Mouse (Mus musculus): ENCODE results near the gene Frmd4a. TPM values are rescaled to one million over a fixed set of nuclear protein-coding genes. Genes with fewer than 3 reads are reported as not detected.

Frmd4a gene
- polyA plus RNA-seq, 1 experiment from 2014 or later, result 49.1 TPM

GRCm38 (mm10) chr2:4578291-4578690, 560.8 kb downstream of the Frmd4a start:
- H3K4me1 ChIP-seq (replicated peaks), result peaks cover 24% of the 10 kb centered on the region
- WGBS, result 91% methylated on average over 5 of the region's 5 CpGs
- peaks cover 100% of the 10 kb centered on the region for H3K36me3 ChIP-seq
- H3K4me3 ChIP-seq, result no peak overlapping the region
- no peaks in the 10 kb centered on the region for H3K9me3 ChIP-seq
- DNase-seq (ENCODE audit: low spot score), result no peak
- no peaks in the 10 kb centered on the region for H3K27me3 ChIP-seq (ENCODE audit: insufficient read depth, poor library complexity, severe bottlenecking)
- no peak overlapping the region for H3K27ac ChIP-seq

GRCm38 (mm10) chr2:4579357-4580068, 562.0 kb downstream of the Frmd4a start:
- no peak for DNase-seq (ENCODE audit: low spot score)
- Histone ChIP-seq H3K36me3 (peaks cover 95% of the 10 kb centered on the region), H3K27me3 (ENCODE audit: insufficient read depth, poor library complexity, severe bottlenecking) (no peaks in the 10 kb centered on the region), H3K4me1 (replicated peaks) (peaks cover 12% of the 10 kb centered on the region), H3K9me3 (no peaks in the 10 kb centered on the region), H3K27ac (no peak overlapping the region), H3K4me3 (no peak overlapping the region)
- WGBS, result 83% methylated on average over 8 of the region's 8 CpGs

- DNase-seq (ENCODE audit: low spot score), result no peak
- H3K9me3 ChIP-seq, result no peaks in the 10 kb centered on the region
- 70% methylated on average over 6 of the region's 6 CpGs for WGBS
- 0 out of 2 replicates have a peak, but pooled peaks cover under 1% of the 10 kb centered on the region for H3K4me1 ChIP-seq (replicated peaks)
- H3K27me3 ChIP-seq (ENCODE audit: insufficient read depth, poor library complexity, severe bottlenecking), result no peaks in the 10 kb centered on the region
- no peak overlapping the region for H3K27ac ChIP-seq
- H3K36me3 ChIP-seq, result peaks cover 92% of the 10 kb centered on the region
- H3K4me3 ChIP-seq, result no peak overlapping the region
Measured at GRCm38 (mm10) chr2:4580666-4581065, 563.1 kb downstream of the Frmd4a start.

- H3K4me3 ChIP-seq, result no peak overlapping the region
- peaks cover 91% of the 10 kb centered on the region for H3K36me3 ChIP-seq
- H3K4me1 ChIP-seq (replicated peaks), result peaks cover 16% of the 10 kb centered on the region
- H3K27ac ChIP-seq, result no peak overlapping the region
- H3K9me3 ChIP-seq, result no peaks in the 10 kb centered on the region
- H3K27me3 ChIP-seq (ENCODE audit: insufficient read depth, poor library complexity, severe bottlenecking), result no peaks in the 10 kb centered on the region
- DNase-seq (ENCODE audit: low spot score), result no peak
- WGBS, result 79% methylated on average over 2 of the region's 2 CpGs
Measured at GRCm38 (mm10) chr2:4582930-4583329, 565.4 kb downstream of the Frmd4a start.

GRCm38 (mm10) chr2:4584252-4584651, 566.7 kb downstream of the Frmd4a start:
- Histone ChIP-seq H3K4me3 (no peak overlapping the region), H3K36me3 (peaks cover 91% of the 10 kb centered on the region), H3K27me3 (ENCODE audit: insufficient read depth, poor library complexity, severe bottlenecking) (no peaks in the 10 kb centered on the region), H3K9me3 (no peaks in the 10 kb centered on the region), H3K27ac (no peak overlapping the region), H3K4me1 (replicated peaks) (peaks cover 21% of the 10 kb centered on the region)
- 87% methylated on average over 5 of the region's 5 CpGs for WGBS
- no peak for DNase-seq (ENCODE audit: low spot score)

GRCm38 (mm10) chr2:4586245-4586644, 568.7 kb downstream of the Frmd4a start:
- H3K36me3 ChIP-seq, result peaks cover 91% of the 10 kb centered on the region
- H3K27ac ChIP-seq, result 0 out of 2 replicates have a peak overlapping the region, but pooled peaks have one; percentile 47
- no peaks in the 10 kb centered on the region for H3K27me3 ChIP-seq (ENCODE audit: insufficient read depth, poor library complexity, severe bottlenecking)
- no peaks in the 10 kb centered on the region for H3K9me3 ChIP-seq
- 80% methylated on average over 11 of the region's 11 CpGs for WGBS
- no peak for DNase-seq (ENCODE audit: low spot score)
- peaks cover 21% of the 10 kb centered on the region for H3K4me1 ChIP-seq (replicated peaks)
- no peak overlapping the region for H3K4me3 ChIP-seq

GRCm38 (mm10) chr2:4587685-4588409, 570.3 kb downstream of the Frmd4a start:
- peak; percentile 50 for DNase-seq (ENCODE audit: low spot score)
- H3K4me3 ChIP-seq, result no peak overlapping the region
- 65% methylated on average over 13 of the region's 13 CpGs for WGBS

GRCm38 (mm10) chr2:4591647-4592046, 574.1 kb downstream of the Frmd4a start:
- no peaks in the 10 kb centered on the region for H3K27me3 ChIP-seq (ENCODE audit: insufficient read depth, poor library complexity, severe bottlenecking)
- peaks cover 100% of the 10 kb centered on the region for H3K36me3 ChIP-seq
- peaks cover 15% of the 10 kb centered on the region for H3K4me1 ChIP-seq (replicated peaks)
- H3K4me3 ChIP-seq, result no peak overlapping the region
- H3K27ac ChIP-seq, result no peak overlapping the region
- WGBS, result 84% methylated on average over 3 of the region's 3 CpGs
- H3K9me3 ChIP-seq, result no peaks in the 10 kb centered on the region
- no peak for DNase-seq (ENCODE audit: low spot score)

More at GRCm38 (mm10) chr2:4587685-4588409, 570.3 kb downstream of the Frmd4a start:
- Histone ChIP-seq H3K9me3 (no peaks in the 10 kb centered on the region), H3K27ac (peak overlapping the region; percentile 60), H3K27me3 (ENCODE audit: insufficient read depth, poor library complexity, severe bottlenecking) (no peaks in the 10 kb centered on the region), H3K36me3 (peaks cover 91% of the 10 kb centered on the region), H3K4me1 (replicated peaks) (peaks cover 21% of the 10 kb centered on the region)

GRCm38 (mm10) chr2:4592666-4593065, 575.1 kb downstream of the Frmd4a start:
- Histone ChIP-seq H3K27ac (no peak overlapping the region), H3K9me3 (no peaks in the 10 kb centered on the region), H3K4me3 (no peak overlapping the region), H3K4me1 (replicated peaks) (peaks cover 5% of the 10 kb centered on the region), H3K36me3 (peaks cover 100% of the 10 kb centered on the region), H3K27me3 (ENCODE audit: insufficient read depth, poor library complexity, severe bottlenecking) (no peaks in the 10 kb centered on the region)
- no peak for DNase-seq (ENCODE audit: low spot score)
- WGBS, result 91% methylated on average over 7 of the region's 7 CpGs

GRCm38 (mm10) chr2:4593433-4593832, 575.9 kb downstream of the Frmd4a start:
- peaks cover 100% of the 10 kb centered on the region for H3K36me3 ChIP-seq
- H3K9me3 ChIP-seq, result no peaks in the 10 kb centered on the region
- peak; percentile 40 for DNase-seq (ENCODE audit: low spot score)
- H3K4me1 ChIP-seq (replicated peaks), result peaks cover 2% of the 10 kb centered on the region
- H3K27ac ChIP-seq, result no peak overlapping the region
- no peaks in the 10 kb centered on the region for H3K27me3 ChIP-seq (ENCODE audit: insufficient read depth, poor library complexity, severe bottlenecking)
- no peak overlapping the region for H3K4me3 ChIP-seq
- 41% methylated on average over 9 of the region's 9 CpGs for WGBS

- H3K4me3 ChIP-seq, result no peak overlapping the region
- no peaks in the 10 kb centered on the region for H3K27me3 ChIP-seq (ENCODE audit: insufficient read depth, poor library complexity, severe bottlenecking)
- DNase-seq (ENCODE audit: low spot score), result no peak
- no peaks in the 10 kb centered on the region for H3K9me3 ChIP-seq
- WGBS, result 92% methylated on average over 3 of the region's 3 CpGs
- H3K4me1 ChIP-seq (replicated peaks), result no peaks in the 10 kb centered on the region; the same call in 1 of the 2 replicates
- H3K27ac ChIP-seq, result no peak overlapping the region
- H3K36me3 ChIP-seq, result peaks cover 100% of the 10 kb centered on the region
Measured at GRCm38 (mm10) chr2:4593878-4594387, 576.4 kb downstream of the Frmd4a start.

GRCm38 (mm10) chr2:4596992-4597391, 579.5 kb downstream of the Frmd4a start:
- no peak overlapping the region for H3K27ac ChIP-seq
- no peak for DNase-seq (ENCODE audit: low spot score)
- 95% methylated on average over 7 of the region's 7 CpGs for WGBS
- H3K4me1 ChIP-seq (replicated peaks), result no peaks in the 10 kb centered on the region; the same call in 1 of the 2 replicates
- no peaks in the 10 kb centered on the region for H3K27me3 ChIP-seq (ENCODE audit: insufficient read depth, poor library complexity, severe bottlenecking)
- no peaks in the 10 kb centered on the region for H3K9me3 ChIP-seq
- no peak overlapping the region for H3K4me3 ChIP-seq
- H3K36me3 ChIP-seq, result peaks cover 100% of the 10 kb centered on the region

Data from hindbrain, embryonic 10.5 days (tissue).